Mouse (Mus musculus) hindbrain, postnatal 0 days (tissue): ENCODE data around the gene Lrrc23. TPM values are rescaled to one million over a fixed set of nuclear protein-coding genes. Genes with fewer than 3 reads are reported as not detected.

Experiments used
- ATAC-seq: fragments of 200-750 bp; cut with Nextera tagmentation; 2 replicates; pipeline ENCODE4 v1.8.0; 2017; ENCODE audit warnings: mild to moderate bottlenecking, moderate TSS enrichment, moderate library complexity
- DNase-seq: peaks from one replicate; pipeline ENCODE4 v3.0.0-alpha.2; 2015; ENCODE audit warnings: low spot score
- H3K27ac ChIP-seq: fragments of 300-500 bp; sonication (generic); 2 replicates; pipeline ENCODE4 v1.5.1; 2014; ENCODE audit warnings: mild to moderate bottlenecking
- H3K27me3 ChIP-seq: fragments of 300-500 bp; sonication (generic); 2 replicates; pipeline ENCODE4 v1.6.1; 2014; ENCODE audit warnings: low read length, mixed read lengths; ENCODE audit not compliant: insufficient read depth
- H3K36me3 ChIP-seq: fragments of 300-500 bp; sonication (generic); 2 replicates; pipeline ENCODE4 v1.6.1; 2014; ENCODE audit warnings: low read length, mixed read lengths; ENCODE audit not compliant: insufficient read depth
- H3K4me1 ChIP-seq: fragments of 300-500 bp; sonication (generic); 2 replicates; pipeline ENCODE4 v1.6.1; 2014; ENCODE audit warnings: antibody characterized with exemption, low read length, mixed read lengths; ENCODE audit not compliant: insufficient read depth
- H3K4me2 ChIP-seq: fragments of 300-500 bp; sonication (generic); 2 replicates; pipeline ENCODE4 v1.6.1; 2014; ENCODE audit warnings: low read depth, mild to moderate bottlenecking, low read length, moderate library complexity, mixed read lengths
- H3K4me3 ChIP-seq: fragments of 300-500 bp; sonication (generic); 2 replicates; pipeline ENCODE4 v1.5.1; 2014; ENCODE audit warnings: low read length
- H3K9ac ChIP-seq: fragments of 300-500 bp; sonication (generic); replicated peaks from 2 replicates; pipeline ENCODE4 v1.6.1; 2014; ENCODE audit warnings: mild to moderate bottlenecking, low read length, moderate library complexity, mixed read lengths
- H3K9me3 ChIP-seq: fragments of 300-500 bp; sonication (generic); 2 replicates; pipeline ENCODE4 v1.6.1; 2016; ENCODE audit warnings: low read length, mixed read lengths
- CTCF ChIP-seq: IDR thresholded peaks from 2 replicates; pipeline ENCODE4 v1.5.1; 2016; ENCODE audit warnings: antibody characterized with exemption, control low read depth, low read depth
- WGBS: fragments of 180-500 bp; shearing (Covaris S2); extraction: QIAGEN DNeasy Blood & Tissue Kit; methylation state at CpG from one replicate; pipeline ENCODE4 v1.1.7; 2014; 5-methylcytosine and 5-hydroxymethylcytosine counted together
- polyA plus RNA-seq: library from polyadenylated mRNA; unstranded; fragments of >200 nt; fragmentation: Nextera tagmentation; extraction: Ambion mirVana; gene quantifications from 2 replicates; pipeline ENCODE4 v1.2.1, GENCODE M21; 2015
- total RNA-seq: library from RNA; depleted of rRNA; stranded (reverse); fragments of >200 nt; gene quantifications from 2 replicates; pipeline ENCODE4 v1.2.3, GENCODE M21; 2014

Gene Lrrc23
- total and polyA plus RNA-seq, 2 experiments from 2014 or later, result 5.4 to 6.7 TPM

DNA sequence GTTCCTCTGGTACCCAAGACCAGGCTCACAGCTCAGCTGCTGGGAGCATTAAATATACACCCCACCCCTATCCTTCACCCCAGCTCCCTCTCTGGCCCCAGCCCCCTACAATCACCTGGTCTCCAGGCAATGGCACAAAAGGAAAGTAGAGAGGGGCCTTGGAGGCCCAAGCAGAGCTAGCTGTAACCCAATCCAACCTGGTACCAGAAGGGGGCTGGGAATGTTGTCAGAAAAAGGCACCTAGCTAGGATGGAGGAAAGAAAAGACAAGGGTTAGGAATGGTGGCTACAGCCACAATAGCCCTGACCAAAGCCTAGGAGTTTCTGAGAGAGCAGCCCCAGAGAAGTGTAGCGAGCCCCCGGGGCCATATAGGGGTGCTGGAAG is 20.7 kb downstream of the Lrrc23 start:
- Histone ChIP-seq H3K4me1 (peaks cover 31% of the 10 kb centered on the region), H3K9ac (no peak overlapping the region), H3K9me3 (no peaks in the 10 kb centered on the region), H3K4me2 (no peak overlapping the region), H3K4me3 (no peak overlapping the region), H3K27me3 (no peaks in the 10 kb centered on the region), H3K36me3 (no peaks in the 10 kb centered on the region; the same call in 1 of the 2 replicates), H3K27ac (peak overlapping the region; percentile 97)
- no peak for TF ChIP-seq CTCF
- ATAC-seq, result no peak
- WGBS, result 51% methylated on average over 2 of the region's 2 CpGs
- no peak for DNase-seq

DNA sequence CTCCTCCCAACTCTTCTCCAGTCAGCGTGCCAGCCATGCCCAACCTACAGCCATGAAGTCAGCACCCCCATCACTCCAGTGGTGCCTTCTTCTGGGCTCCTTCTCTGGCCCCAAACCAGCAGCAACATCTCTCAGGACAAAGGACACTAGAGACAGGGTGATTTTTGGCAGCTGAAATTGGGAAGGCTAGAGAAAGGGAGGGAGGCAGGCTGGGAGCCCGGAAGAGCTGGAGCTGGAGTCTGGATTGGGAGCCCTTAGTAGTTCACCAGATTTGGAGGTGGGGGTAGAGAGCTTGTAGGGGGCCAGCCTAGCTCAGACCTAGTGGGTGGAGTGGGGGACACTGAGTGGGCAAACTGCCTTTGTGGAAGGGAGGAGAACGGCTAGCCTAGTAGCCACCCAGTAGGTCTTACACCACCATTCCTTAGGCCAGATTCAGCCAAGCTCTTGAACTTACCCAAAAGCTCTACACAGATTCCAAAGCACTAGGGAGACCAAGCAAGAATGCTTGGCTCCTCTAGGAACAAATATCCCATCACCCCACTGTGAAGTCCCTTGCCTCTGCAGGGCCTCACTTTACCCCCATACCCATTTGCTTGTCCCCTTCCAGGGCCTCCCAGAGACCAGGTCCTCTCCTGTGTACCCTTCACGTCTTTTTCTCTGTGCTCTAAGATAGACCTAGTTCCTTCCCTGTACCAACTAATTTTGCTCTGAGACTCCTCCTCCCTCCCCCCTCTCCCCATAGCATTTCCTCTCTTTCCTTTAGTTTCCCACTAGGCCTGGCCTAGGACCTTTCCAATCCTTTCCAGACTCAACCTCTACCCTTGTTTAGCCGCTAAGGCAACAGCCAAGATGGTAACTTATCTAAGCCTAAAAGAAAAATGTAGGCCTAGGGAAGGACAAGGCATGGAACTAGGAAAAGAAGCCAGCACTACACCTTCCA is 21.3 kb downstream of the Lrrc23 start:
- ATAC-seq (peak; percentile 70), DNase-seq (peak; percentile 83)
- Histone ChIP-seq H3K4me1 (peaks cover 34% of the 10 kb centered on the region), H3K27ac (peak overlapping the region; percentile 97), H3K4me2 (peak overlapping the region; percentile 85), H3K9me3 (no peaks in the 10 kb centered on the region), H3K27me3 (no peaks in the 10 kb centered on the region), H3K4me3 (peak overlapping the region; percentile 85), H3K36me3 (no peaks in the 10 kb centered on the region; the same call in 1 of the 2 replicates), H3K9ac (peak overlapping the region; percentile 94)
- 10% methylated on average over 5 of the region's 5 CpGs for WGBS
- no peak for TF ChIP-seq CTCF

DNA sequence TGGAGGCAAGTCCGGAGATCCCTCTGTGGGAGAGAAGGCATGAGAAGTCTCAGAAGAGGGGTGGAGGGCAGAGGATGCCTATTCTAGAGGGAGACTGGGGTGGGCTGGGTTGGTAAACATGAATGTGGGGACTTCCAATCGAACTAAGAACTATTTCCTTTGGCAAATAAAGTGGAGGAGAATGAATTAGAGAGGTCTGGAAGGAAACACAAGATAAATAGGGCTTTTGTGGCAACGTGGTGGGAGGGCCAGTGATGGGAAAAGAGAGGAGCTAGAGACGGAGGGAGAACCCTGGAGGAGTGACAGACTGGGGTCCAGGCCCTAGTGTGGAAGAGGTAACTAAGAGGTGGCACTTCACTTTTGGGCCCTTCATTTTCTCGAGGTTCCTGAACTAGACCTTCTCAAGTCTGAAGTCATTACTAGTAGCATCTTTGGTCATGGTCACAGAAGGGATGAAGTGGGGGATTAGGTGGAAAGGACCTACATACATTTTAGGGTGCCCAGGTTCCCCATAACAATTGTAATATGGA is 22.1 kb downstream of the Lrrc23 start:
- Histone ChIP-seq H3K9ac (peak overlapping the region; percentile 94), H3K4me3 (peak overlapping the region; percentile 85), H3K4me2 (peak overlapping the region; percentile 85), H3K9me3 (no peaks in the 10 kb centered on the region), H3K27ac (peak overlapping the region; percentile 97), H3K27me3 (no peaks in the 10 kb centered on the region), H3K36me3 (no peaks in the 10 kb centered on the region), H3K4me1 (peaks cover 34% of the 10 kb centered on the region)
- 3% methylated on average over 5 of the region's 5 CpGs for WGBS
- ATAC-seq (no peak), DNase-seq (no peak)
- TF ChIP-seq CTCF, result no peak

DNA sequence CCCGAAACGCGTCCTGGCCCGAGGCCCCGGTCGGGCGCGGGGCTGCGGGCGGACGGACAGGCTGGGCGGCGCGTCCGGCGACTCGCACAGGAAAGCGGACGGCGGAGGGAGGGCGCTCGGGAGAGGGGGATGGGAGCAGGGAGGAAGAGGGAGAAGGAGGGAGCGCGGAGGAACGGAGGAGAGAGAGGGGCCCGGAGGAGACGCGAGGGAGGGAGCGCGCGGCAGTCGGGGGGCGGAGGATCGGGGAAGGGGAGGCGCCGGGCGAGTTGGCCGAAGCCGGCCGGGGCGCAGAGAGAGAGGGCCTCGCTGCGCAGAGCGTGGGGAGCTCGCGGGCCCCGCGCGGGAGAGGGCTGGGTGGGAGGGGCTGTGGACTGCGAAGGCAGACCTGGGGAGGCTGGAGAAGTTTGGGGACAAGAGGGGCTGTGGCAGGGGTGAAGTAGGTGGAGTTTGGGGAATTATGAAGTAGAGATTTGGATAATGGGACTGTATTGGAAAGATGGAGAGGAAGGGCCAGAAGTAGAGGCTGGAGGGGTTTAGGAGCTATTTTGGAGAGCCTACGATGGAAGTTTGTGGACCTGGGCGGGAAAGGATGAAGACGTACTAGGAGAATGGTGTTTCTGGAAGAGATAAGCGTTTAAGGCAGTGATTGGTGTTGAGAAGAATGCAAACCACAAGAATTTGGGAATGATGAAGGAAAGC is 22.7 kb downstream of the Lrrc23 start:
- Histone ChIP-seq H3K27ac (peak overlapping the region; percentile 97), H3K4me1 (peaks cover 34% of the 10 kb centered on the region), H3K9ac (peak overlapping the region; percentile 94), H3K9me3 (no peaks in the 10 kb centered on the region), H3K27me3 (no peaks in the 10 kb centered on the region), H3K4me3 (peak overlapping the region; percentile 85), H3K4me2 (peak overlapping the region; percentile 85), H3K36me3 (no peaks in the 10 kb centered on the region)
- WGBS, result 2% methylated on average over 39 of the region's 54 CpGs
- ATAC-seq, result peak; percentile 82
- TF ChIP-seq CTCF, result no peak
- DNase-seq, result peak; percentile 88

DNA sequence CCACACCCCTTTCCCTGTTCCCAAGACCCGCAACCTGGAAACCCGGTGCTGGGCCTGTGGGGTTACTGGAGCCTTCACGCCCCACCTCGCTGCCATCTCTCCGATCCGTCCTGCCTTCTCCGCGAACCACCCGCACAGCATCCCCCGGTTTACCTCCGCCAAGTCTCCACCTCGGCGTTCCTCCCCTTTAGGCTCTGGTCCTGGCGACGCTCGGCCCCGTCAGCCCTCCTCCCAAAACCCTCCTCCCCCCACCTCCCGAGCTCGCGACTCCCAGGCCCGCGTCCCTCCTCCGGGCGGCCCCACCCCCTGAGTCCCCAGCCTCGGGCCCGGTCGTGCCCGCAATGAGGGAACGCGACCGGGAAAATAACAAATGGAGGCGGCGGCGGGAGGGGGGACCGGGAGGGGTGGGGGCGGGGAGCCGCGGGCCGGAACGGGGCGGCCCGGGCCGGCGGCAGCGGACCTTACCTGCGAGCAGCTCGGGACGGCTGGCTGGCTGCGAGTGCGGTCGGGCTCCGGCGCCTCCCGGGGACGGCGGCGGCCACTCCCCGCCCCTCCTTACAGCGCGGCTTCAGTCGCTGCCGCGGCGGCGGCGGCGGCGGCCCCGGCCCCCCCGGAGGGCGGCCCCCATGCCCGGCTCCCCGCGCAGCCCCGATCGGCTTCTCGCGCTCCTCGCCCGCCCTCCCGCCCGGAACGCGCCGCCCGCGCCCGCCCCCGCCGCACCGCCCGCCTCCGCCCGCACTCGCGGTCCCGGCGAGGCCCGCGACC is 23.5 kb downstream of the Lrrc23 start, which contains the start of the genes Gm45234 and Atn1:
Gm45234 (minus strand) TSS at position 191 of the 765 bp plus-strand sequence.
Atn1 (minus strand) TSS at position 694 of the 765 bp plus-strand sequence.
- H3K27me3 ChIP-seq, result no peaks in the 10 kb centered on the region
- DNase-seq, result peak; percentile 80
- H3K4me1 ChIP-seq, result peaks cover 34% of the 10 kb centered on the region
- peak within 1 kb of the TSS; percentile 94 for H3K9ac ChIP-seq
- no peaks in the 10 kb centered on the region for H3K36me3 ChIP-seq
- 2% methylated on average over 41 of the region's 100 CpGs for WGBS
- peak within 1 kb of the TSS; percentile 85 for H3K4me3 ChIP-seq
- peak; percentile 50 for ATAC-seq
- peak within 1 kb of the TSS; percentile 97 for H3K27ac ChIP-seq
- no peaks in the 10 kb centered on the region for H3K9me3 ChIP-seq
- TF ChIP-seq CTCF, result no peak
- H3K4me2 ChIP-seq, result peak within 1 kb of the TSS; percentile 85

DNA sequence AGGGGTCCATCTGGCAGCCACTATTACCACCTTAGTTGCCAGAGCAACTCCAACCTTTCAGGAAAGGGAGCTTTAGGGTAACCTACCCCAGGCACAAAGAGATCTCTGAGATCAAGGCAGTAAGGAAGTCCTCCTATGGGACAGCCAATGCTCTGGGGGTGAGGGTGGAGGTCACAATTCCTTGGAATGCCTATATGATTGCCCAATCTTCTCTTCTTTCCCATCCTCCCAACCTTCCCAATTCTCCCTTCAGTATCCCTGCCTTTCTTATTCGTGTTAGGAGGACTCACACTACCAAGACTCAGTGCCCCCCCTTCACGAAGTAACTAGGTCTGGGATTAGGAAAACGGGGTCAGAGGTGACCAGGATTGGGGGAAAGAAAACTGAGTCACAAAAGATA is 24.2 kb downstream of the Lrrc23 start:
- peak overlapping the region; percentile 85 for H3K4me3 ChIP-seq
- peaks cover 34% of the 10 kb centered on the region for H3K4me1 ChIP-seq
- peak overlapping the region; percentile 94 for H3K9ac ChIP-seq
- H3K4me2 ChIP-seq, result peak overlapping the region; percentile 85
- WGBS, result 5% methylated on average over 3 of the region's 3 CpGs
- no peak for ATAC-seq
- no peak for TF ChIP-seq CTCF
- DNase-seq, result no peak
- H3K27me3 ChIP-seq, result no peaks in the 10 kb centered on the region
- no peaks in the 10 kb centered on the region for H3K36me3 ChIP-seq
- peak overlapping the region; percentile 97 for H3K27ac ChIP-seq
- H3K9me3 ChIP-seq, result no peaks in the 10 kb centered on the region
